Mouse (Mus musculus): ENCODE measurements around the gene Arvcf. TPM values are rescaled to one million over a fixed set of nuclear protein-coding genes. Genes with fewer than 3 reads are reported as not detected.

The Arvcf gene
- polyA plus RNA-seq, 1 experiment from 2014 or later: 9.7 TPM

DNA sequence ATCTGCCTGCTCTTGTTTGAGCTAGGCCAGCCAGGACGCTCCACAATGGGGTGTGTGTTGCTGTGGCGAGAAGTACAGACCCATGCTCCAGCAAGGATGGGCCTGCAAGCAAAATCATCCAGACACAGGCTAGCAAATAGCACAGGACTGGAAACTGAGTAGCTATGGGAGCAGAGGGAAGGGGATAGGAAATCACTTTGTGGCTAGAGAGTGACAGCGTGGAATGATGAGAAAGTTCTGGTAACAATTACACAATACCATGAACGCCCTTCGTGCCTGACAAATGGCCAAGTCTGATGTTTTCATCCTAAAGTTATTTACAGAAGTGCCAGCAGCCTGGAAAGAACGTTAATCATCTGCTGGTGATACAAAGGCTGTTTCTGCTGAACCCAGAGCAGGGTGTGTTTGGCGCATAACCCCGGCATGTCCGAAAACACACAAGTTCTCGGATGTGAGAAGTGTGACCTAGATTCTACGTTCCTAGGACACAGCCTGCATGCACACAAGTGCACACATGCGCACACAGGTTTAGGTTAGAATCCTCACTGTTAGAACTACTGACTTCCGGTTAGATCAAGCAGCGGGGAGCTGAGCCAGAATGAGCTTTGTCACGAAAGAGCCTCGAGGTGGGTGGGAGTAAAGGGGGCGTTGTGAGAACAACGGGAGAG lies 68.2 kb downstream of the Arvcf start:
- Histone ChIP-seq H3K4me3 (ENCODE audit: low read depth, low read length) (no peak overlapping the region), H3K36me3 (replicated peaks; ENCODE audit: insufficient read depth, low read length) (peaks cover 47% of the 10 kb centered on the region), H3K4me2 (ENCODE audit: low read depth, low read length) (no peak overlapping the region), H3K9ac (replicated peaks) (peak overlapping the region; percentile 48), H3K27me3 (ENCODE audit: insufficient read depth, low read length) (no peaks in the 10 kb centered on the region), H3K9me3 (ENCODE audit: low read length) (no peaks in the 10 kb centered on the region), H3K27ac (ENCODE audit: low read depth) (peak overlapping the region; percentile 97), H3K4me1 (ENCODE audit: insufficient read depth) (peaks cover 63% of the 10 kb centered on the region)
- WGBS (ENCODE audit: insufficient replicate concordance): 56% methylated on average over 18 of the region's 18 CpGs
- TF ChIP-seq CTCF (IDR thresholded peaks at IDR 0.05; ENCODE audit: low read depth) (no peak), EP300 (IDR thresholded peaks at IDR 0.05; ENCODE audit: low read depth) (peak; percentile 74)
- ATAC-seq: peak; percentile 87
- peak; percentile 53 for DNase-seq

DNA sequence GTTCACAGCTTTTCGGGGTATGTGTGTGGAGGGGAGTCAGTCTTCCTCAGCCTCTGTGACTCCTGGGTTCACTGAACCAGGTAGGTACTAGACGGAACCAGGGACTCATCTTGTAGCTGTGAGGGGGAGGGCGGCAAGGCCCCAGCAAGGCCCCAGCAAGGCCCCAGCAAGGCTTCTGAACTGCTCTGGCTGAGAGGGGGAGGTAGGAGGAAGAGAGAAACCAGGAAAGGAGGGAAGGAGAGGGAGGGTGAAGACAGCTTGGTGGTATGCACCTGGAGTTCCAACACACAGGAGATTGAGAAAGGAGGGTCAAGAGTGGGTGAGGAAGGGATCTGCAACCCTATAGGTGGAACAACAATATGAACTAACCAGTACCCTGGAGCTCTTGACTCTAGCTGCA lies 68.9 kb downstream of the Arvcf start:
- TF ChIP-seq CTCF (IDR thresholded peaks at IDR 0.05; ENCODE audit: low read depth) (no peak), EP300 (IDR thresholded peaks at IDR 0.05; ENCODE audit: low read depth) (no peak)
- ATAC-seq: peak; percentile 2; the same call in 1 of the 2 replicates
- H3K9ac ChIP-seq (replicated peaks): peak overlapping the region; percentile 48

DNA sequence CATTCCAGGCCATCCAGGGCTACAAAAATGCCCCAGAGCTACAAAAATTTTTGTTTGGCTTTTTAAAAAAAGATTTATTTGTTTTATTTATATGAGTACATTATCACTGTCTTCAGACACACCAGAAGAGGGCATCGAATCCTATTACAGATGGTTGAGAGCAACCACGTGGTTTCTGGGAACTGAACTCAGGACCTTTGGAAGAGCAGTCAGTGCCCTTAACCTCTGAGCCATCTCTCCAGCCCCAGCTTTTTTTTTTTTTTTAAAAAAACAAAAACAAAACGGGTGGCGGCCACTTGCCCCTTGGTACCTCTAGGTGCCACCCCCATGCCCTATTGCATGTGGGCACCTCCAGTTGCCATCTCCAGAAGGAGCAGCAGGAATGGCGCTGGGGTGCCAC lies 69.5 kb downstream of the Arvcf start:
- no peak overlapping the region for H3K4me2 ChIP-seq (ENCODE audit: low read depth, low read length)
- ATAC-seq: no peak
- H3K4me1 ChIP-seq (ENCODE audit: insufficient read depth): peaks cover 51% of the 10 kb centered on the region
- H3K9me3 ChIP-seq (ENCODE audit: low read length): no peaks in the 10 kb centered on the region
- no peak overlapping the region for H3K4me3 ChIP-seq (ENCODE audit: low read depth, low read length)
- peak overlapping the region; percentile 62; the same call in 1 of the 2 replicates for H3K27ac ChIP-seq (ENCODE audit: low read depth)
- peaks cover 49% of the 10 kb centered on the region for H3K36me3 ChIP-seq (replicated peaks; ENCODE audit: insufficient read depth, low read length)
- DNase-seq: no peak
- TF ChIP-seq EP300 (IDR thresholded peaks at IDR 0.05; ENCODE audit: low read depth) (no peak), CTCF (IDR thresholded peaks at IDR 0.05; ENCODE audit: low read depth) (no peak)
- H3K9ac ChIP-seq (replicated peaks): no peak overlapping the region
- H3K27me3 ChIP-seq (ENCODE audit: insufficient read depth, low read length): no peaks in the 10 kb centered on the region
- WGBS (ENCODE audit: insufficient replicate concordance): 85% methylated on average over 5 of the region's 5 CpGs

More for the DNA sequence above, 68.9 kb downstream of the Arvcf start:
- Histone ChIP-seq H3K4me3 (ENCODE audit: low read depth, low read length) (no peak overlapping the region), H3K9me3 (ENCODE audit: low read length) (no peaks in the 10 kb centered on the region), H3K36me3 (replicated peaks; ENCODE audit: insufficient read depth, low read length) (peaks cover 45% of the 10 kb centered on the region), H3K4me2 (ENCODE audit: low read depth, low read length) (no peak overlapping the region), H3K4me1 (ENCODE audit: insufficient read depth) (peaks cover 57% of the 10 kb centered on the region), H3K27ac (ENCODE audit: low read depth) (peak overlapping the region; percentile 97), H3K27me3 (ENCODE audit: insufficient read depth, low read length) (no peaks in the 10 kb centered on the region)
- WGBS (ENCODE audit: insufficient replicate concordance): 90% methylated on average over 3 of the region's 3 CpGs
- no peak for DNase-seq

DNA sequence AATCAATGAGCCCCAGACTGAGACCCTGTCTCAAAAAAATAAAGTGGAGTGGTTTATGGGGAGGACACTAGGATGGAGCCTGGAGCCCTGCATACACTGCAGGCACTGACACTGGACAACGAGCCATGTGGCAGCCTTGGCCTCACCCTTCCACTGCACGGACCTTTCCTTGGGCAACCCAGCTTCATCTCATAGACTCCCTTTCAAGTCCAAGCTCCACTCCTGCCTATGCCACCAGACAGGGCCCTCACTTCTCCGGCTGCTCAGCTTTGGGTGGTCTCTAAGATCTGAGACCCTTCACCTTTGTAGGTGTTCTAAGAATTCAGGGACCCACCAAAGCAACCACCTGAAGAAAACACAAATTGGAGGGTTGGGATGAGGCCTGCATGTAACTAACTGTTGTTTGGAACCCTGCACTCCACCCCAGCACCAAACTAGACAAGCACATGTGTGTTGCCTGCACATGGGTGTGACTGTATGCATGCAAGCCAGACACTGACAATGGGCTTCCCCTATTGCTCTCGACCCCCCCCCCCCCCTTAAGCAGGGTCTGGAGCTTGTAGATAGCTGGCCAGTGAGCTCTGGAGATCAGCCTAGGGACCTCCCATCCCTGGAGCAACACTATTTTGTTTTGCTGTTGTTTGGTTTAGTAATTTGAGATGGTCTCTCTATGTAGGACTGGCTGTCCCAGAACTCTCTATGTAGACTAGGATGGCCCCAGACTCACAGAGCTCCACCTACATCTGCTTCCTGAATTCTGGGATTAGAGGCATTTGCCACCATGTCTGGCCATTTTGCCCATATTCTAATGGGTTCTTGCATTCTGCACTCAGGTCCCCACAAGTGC lies 71.0 kb downstream of the Arvcf start:
- DNase-seq (peak; percentile 23), ATAC-seq (peak; percentile 21; the same call in 1 of the 2 replicates)
- H3K9ac ChIP-seq (replicated peaks): no peak overlapping the region
- H3K4me3 ChIP-seq (ENCODE audit: low read depth, low read length): no peak overlapping the region
- H3K36me3 ChIP-seq (replicated peaks; ENCODE audit: insufficient read depth, low read length): peaks cover 49% of the 10 kb centered on the region
- H3K4me2 ChIP-seq (ENCODE audit: low read depth, low read length): 0 out of 2 replicates have a peak overlapping the region, but pooled peaks have one; percentile 42
- no peak for TF ChIP-seq CTCF (IDR thresholded peaks at IDR 0.05; ENCODE audit: low read depth)
- peak; percentile 35; the same call in 1 of the 2 replicates for TF ChIP-seq EP300 (IDR thresholded peaks at IDR 0.05; ENCODE audit: low read depth)
- H3K9me3 ChIP-seq (ENCODE audit: low read length): no peaks in the 10 kb centered on the region
- WGBS (ENCODE audit: insufficient replicate concordance): 71% methylated on average over 4 of the region's 4 CpGs
- H3K4me1 ChIP-seq (ENCODE audit: insufficient read depth): peaks cover 48% of the 10 kb centered on the region
- H3K27ac ChIP-seq (ENCODE audit: low read depth): no peak overlapping the region; the same call in 1 of the 2 replicates
- H3K27me3 ChIP-seq (ENCODE audit: insufficient read depth, low read length): no peaks in the 10 kb centered on the region

DNA sequence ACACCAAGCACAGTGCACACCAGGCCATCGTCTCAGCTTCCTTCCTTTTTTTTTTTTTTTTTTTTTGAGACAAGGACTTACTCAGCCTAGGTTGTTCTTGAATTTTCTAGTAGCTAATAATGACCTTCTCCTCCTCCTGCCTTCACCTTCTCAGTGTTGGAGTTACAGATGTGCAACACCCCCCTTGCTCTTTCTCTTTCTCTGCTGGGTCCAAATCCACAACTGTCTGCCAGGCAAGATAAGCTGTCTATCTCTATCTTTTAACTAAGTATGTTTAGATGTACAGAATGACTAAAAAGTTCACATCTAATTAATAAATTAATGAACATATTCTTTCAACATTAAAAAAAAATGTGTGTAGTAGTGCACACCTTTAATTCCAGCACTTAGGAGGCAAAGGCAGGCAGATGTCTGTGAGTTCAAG lies 71.6 kb downstream of the Arvcf start:
- H3K4me1 ChIP-seq (ENCODE audit: insufficient read depth): peaks cover 50% of the 10 kb centered on the region
- peak overlapping the region; percentile 52; the same call in 1 of the 2 replicates for H3K27ac ChIP-seq (ENCODE audit: low read depth)
- H3K4me3 ChIP-seq (ENCODE audit: low read depth, low read length): no peak overlapping the region
- H3K9ac ChIP-seq (replicated peaks): no peak overlapping the region
- ATAC-seq (no peak), DNase-seq (no peak)
- no peaks in the 10 kb centered on the region for H3K27me3 ChIP-seq (ENCODE audit: insufficient read depth, low read length)
- H3K4me2 ChIP-seq (ENCODE audit: low read depth, low read length): peak overlapping the region; percentile 42
- 35% methylated on average over 1 of the region's 1 CpGs for WGBS (ENCODE audit: insufficient replicate concordance)
- no peak for TF ChIP-seq CTCF (IDR thresholded peaks at IDR 0.05; ENCODE audit: low read depth)
- TF ChIP-seq EP300 (IDR thresholded peaks at IDR 0.05; ENCODE audit: low read depth): peak; percentile 51; the same call in 1 of the 2 replicates
- peaks cover 46% of the 10 kb centered on the region for H3K36me3 ChIP-seq (replicated peaks; ENCODE audit: insufficient read depth, low read length)
- H3K9me3 ChIP-seq (ENCODE audit: low read length): no peaks in the 10 kb centered on the region

DNA sequence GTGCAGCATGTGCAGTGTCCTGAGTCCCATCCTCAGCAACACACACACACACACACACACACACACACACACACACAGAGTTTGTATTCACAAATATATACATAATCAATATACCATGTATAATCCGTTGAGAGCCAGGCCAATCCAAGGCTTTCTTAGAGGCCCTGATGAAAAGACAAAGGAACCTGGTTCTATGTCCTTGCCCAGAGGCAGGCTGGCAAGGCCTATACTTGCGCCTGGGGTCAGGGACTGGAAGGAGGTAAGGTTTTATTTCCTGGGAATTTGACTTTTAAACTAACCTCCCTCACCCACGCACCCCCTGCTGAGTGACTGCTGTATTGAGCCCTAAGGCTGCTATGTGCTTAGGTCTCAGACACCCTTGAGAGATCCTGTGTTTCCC lies 72.6 kb downstream of the Arvcf start:
- TF ChIP-seq EP300 (IDR thresholded peaks at IDR 0.05; ENCODE audit: low read depth): no peak
- TF ChIP-seq CTCF (IDR thresholded peaks at IDR 0.05; ENCODE audit: low read depth): no peak
- no peaks in the 10 kb centered on the region for H3K9me3 ChIP-seq (ENCODE audit: low read length)
- no peak overlapping the region; the same call in 1 of the 2 replicates for H3K4me2 ChIP-seq (ENCODE audit: low read depth, low read length)
- 80% methylated on average over 3 of the region's 3 CpGs for WGBS (ENCODE audit: insufficient replicate concordance)
- no peak overlapping the region for H3K27ac ChIP-seq (ENCODE audit: low read depth)
- no peaks in the 10 kb centered on the region for H3K27me3 ChIP-seq (ENCODE audit: insufficient read depth, low read length)
- no peak overlapping the region for H3K4me3 ChIP-seq (ENCODE audit: low read depth, low read length)
- no peak overlapping the region for H3K9ac ChIP-seq (replicated peaks)
- peak; percentile 11 for DNase-seq
- no peak for ATAC-seq
- peaks cover 51% of the 10 kb centered on the region for H3K4me1 ChIP-seq (ENCODE audit: insufficient read depth)
- peaks cover 45% of the 10 kb centered on the region for H3K36me3 ChIP-seq (replicated peaks; ENCODE audit: insufficient read depth, low read length)

All from liver, postnatal 0 days (tissue).